Mouse (Mus musculus): ENCODE data around the gene G3bp1.

DNA sequence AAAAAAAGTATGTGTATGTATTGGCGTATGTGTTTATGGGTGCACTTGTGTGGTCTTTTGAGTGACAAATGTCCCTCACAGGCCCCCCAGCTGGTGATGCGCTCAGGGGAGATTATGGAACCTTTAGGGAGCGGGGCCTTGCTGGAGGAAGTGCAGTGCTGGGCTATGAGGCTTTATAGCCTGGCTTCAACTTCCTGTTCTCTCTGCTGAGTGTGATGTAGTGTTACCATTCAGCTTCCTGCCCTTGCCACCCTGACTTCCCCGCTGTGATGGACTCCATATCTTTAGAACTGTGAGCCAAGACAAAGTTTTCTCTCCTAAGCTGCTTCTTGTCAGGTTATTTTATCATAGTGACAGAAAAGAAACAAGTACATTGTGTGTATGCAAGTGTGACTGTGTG lies 73.2 kb downstream of the G3bp1 start:
- TF ChIP-seq CTCF (IDR thresholded peaks at IDR 0.05; ENCODE audit: low read depth) (no peak), EP300 (IDR thresholded peaks at IDR 0.05; ENCODE audit: low read depth) (no peak)

Data from liver, embryonic 14.5 days (tissue).